Mouse (Mus musculus): Measurements from ENCODE around the gene Gm21954. TPM values are rescaled to one million over a fixed set of nuclear protein-coding genes. Genes with fewer than 3 reads are reported as not detected.

The Gm21954 gene
- not detected for total RNA-seq (2021)
- long read RNA-seq, experiment 1 = 0 reads
- long read RNA-seq, experiment 2, partial matches to known transcripts = 0 of 1 reads
- long read RNA-seq, experiment 2, other reads (novel, unspliced or antisense) = 1 of 1 reads

GRCm38 (mm10) chr3:55472110-55472509, at the start of gene Gm21954:
Gene Gm21954, minus strand, starts transcription at chr3:55472210.
- DNase-seq = no peak

GRCm38 (mm10) chr3:55521776-55522175, 49.8 kb upstream of the Gm21954 start:
- no peak for DNase-seq

- DNase-seq = peak; percentile 40
Observed at GRCm38 (mm10) chr3:55520240-55521180, 48.5 kb upstream of the Gm21954 start.

GRCm38 (mm10) chr3:55517454-55518014, 45.5 kb upstream of the Gm21954 start:
- no peak for DNase-seq

GRCm38 (mm10) chr3:55515966-55516365, 44.0 kb upstream of the Gm21954 start:
- no peak for DNase-seq

- DNase-seq = peak; percentile 30
Observed at GRCm38 (mm10) chr3:55511658-55512057, 39.6 kb upstream of the Gm21954 start.

GRCm38 (mm10) chr3:55510198-55510597, 38.2 kb upstream of the Gm21954 start:
- no peak for DNase-seq

- DNase-seq = no peak
Observed at GRCm38 (mm10) chr3:55499298-55499697, 27.3 kb upstream of the Gm21954 start.

- DNase-seq = no peak
Observed at GRCm38 (mm10) chr3:55496462-55496941, 24.5 kb upstream of the Gm21954 start.

- DNase-seq = no peak
Observed at GRCm38 (mm10) chr3:55495866-55496265, 23.9 kb upstream of the Gm21954 start.

- DNase-seq = no peak
Observed at GRCm38 (mm10) chr3:55495231-55495630, 23.2 kb upstream of the Gm21954 start.

GRCm38 (mm10) chr3:55494348-55494747, 22.3 kb upstream of the Gm21954 start:
- DNase-seq = no peak

GRCm38 (mm10) chr3:55492021-55492420, 20.0 kb upstream of the Gm21954 start:
- DNase-seq = no peak

- DNase-seq = no peak
Observed at GRCm38 (mm10) chr3:55489231-55489990, 17.4 kb upstream of the Gm21954 start.

GRCm38 (mm10) chr3:55483328-55483727, 11.3 kb upstream of the Gm21954 start:
- DNase-seq = no peak

- no peak for DNase-seq
Observed at GRCm38 (mm10) chr3:55481140-55481539, 9.1 kb upstream of the Gm21954 start.

GRCm38 (mm10) chr3:55479306-55479705, 7.3 kb upstream of the Gm21954 start:
- no peak for DNase-seq

- DNase-seq = no peak
Observed at GRCm38 (mm10) chr3:55476694-55477093, 4.7 kb upstream of the Gm21954 start.

GRCm38 (mm10) chr3:55473146-55473545, 1.1 kb upstream of the Gm21954 start:
- DNase-seq = no peak

GRCm38 (mm10) chr3:55466348-55466747, 5.7 kb downstream of the Gm21954 start:
- no peak for DNase-seq

GRCm38 (mm10) chr3:55465785-55466184, 6.2 kb downstream of the Gm21954 start:
- DNase-seq = no peak

GRCm38 (mm10) chr3:55464226-55464625, 7.8 kb downstream of the Gm21954 start:
- no peak for DNase-seq

Measured in gastrocnemius, postnatal 25 days (tissue).